16 mouse cellular contexts compared by ENCODE assay signal in the genomic region with DNA sequence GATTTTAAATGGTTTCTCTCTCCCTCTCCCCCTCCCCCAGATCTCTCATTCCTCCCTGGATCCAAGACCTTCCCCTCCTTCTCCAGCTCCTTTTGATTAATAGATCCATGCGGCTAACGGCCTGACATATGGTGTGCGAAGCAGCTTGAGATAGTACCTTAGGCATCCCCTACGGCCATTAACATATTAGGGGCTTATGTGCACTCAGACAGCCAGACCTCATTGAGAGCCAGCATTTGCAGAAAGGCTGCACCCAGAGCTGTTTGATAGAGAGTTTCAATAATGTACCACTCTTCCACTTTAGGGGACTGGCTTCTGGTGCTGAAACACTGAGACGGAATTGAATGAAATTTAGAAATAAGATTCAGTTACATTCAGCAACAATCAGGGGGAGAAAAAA. TPM values are rescaled to one million over a fixed set of nuclear protein-coding genes. Genes with fewer than 3 reads are reported as not detected.
A peak's percentile ranks its signal among the peaks of the same experiment; 100 is the strongest.
DNase-seq lines count a peak whose midpoint lies in the region; ATAC-seq lines count a peak whose summit lies in the region.
"Had no signal": no experiment of that assay in that cellular context is flagged by ENCODE, and none has a peak within 500 bp of the region (broad histone marks: within the 10 kb centered on the region; RNA-seq: fewer than 3 reads in every experiment).

No protein-coding gene starts in this region.

- no peak overlapping the region for H3K4me2 ChIP-seq in forebrain, embryonic 14.5 days (ENCODE audit: low read length)
- no peak overlapping the region for H3K4me2 ChIP-seq in hindbrain, embryonic 16.5 days (ENCODE audit: low read length)
- H3K4me2 ChIP-seq in midbrain, embryonic 16.5 days (ENCODE audit: low read length) = peak overlapping the region; percentile 12; the same call in 1 of the 2 replicates
- H3K4me2 ChIP-seq: heart, embryonic 13.5 days; kidney, embryonic 15.5 days; liver, embryonic 13.5 days had no signal

- H3K9ac ChIP-seq in forebrain, embryonic 14.5 days (ENCODE audit: low read length) = no peak overlapping the region
- H3K9ac ChIP-seq in hindbrain, embryonic 16.5 days (ENCODE audit: low read depth, low read length) = no peak overlapping the region
- H3K9ac ChIP-seq in midbrain, embryonic 16.5 days (ENCODE audit: low read depth, low read length) = no peak overlapping the region
- H3K9ac ChIP-seq: heart, embryonic 13.5 days; kidney, embryonic 15.5 days; liver, embryonic 13.5 days had no signal

- H3K27ac ChIP-seq in forebrain, embryonic 14.5 days (ENCODE audit: low read depth, low read length) = no peak overlapping the region
- H3K27ac ChIP-seq in hindbrain, embryonic 16.5 days (ENCODE audit: low read depth, low read length) = no peak overlapping the region
- H3K27ac ChIP-seq in midbrain, embryonic 16.5 days (ENCODE audit: low read length) = peak overlapping the region; percentile 50; the same call in 1 of the 2 replicates
- H3K27ac ChIP-seq: heart, embryonic 13.5 days; kidney, embryonic 15.5 days; liver, embryonic 13.5 days had no signal

- H3K36me3 ChIP-seq in forebrain, embryonic 14.5 days (ENCODE audit: control insufficient read depth, insufficient read depth, low read length) = no peaks in the 10 kb centered on the region
- H3K36me3 ChIP-seq in hindbrain, embryonic 16.5 days (ENCODE audit: control insufficient read depth, insufficient read depth, low read length) = no peaks in the 10 kb centered on the region
- H3K36me3 ChIP-seq in midbrain, embryonic 16.5 days (ENCODE audit: control insufficient read depth, insufficient read depth, low read length) = no peaks in the 10 kb centered on the region
- H3K36me3 ChIP-seq: heart, embryonic 13.5 days; kidney, embryonic 15.5 days; liver, embryonic 13.5 days had no signal

- no peaks in the 10 kb centered on the region for H3K9me3 ChIP-seq in forebrain, embryonic 14.5 days (replicated peaks; ENCODE audit: control insufficient read depth, low read length)
- H3K9me3 ChIP-seq in hindbrain, embryonic 16.5 days (ENCODE audit: control insufficient read depth, low read length) = no peaks in the 10 kb centered on the region
- H3K9me3 ChIP-seq in midbrain, embryonic 16.5 days (replicated peaks; ENCODE audit: control insufficient read depth, low read length, poor library complexity, severe bottlenecking) = no peaks in the 10 kb centered on the region
- H3K9me3 ChIP-seq: heart, embryonic 13.5 days; kidney, embryonic 15.5 days; liver, embryonic 13.5 days had no signal

- WGBS in forebrain, embryonic 14.5 days = 0% methylated on average over 5 of the region's 5 CpGs
- WGBS in hindbrain, embryonic 16.5 days = 5% methylated on average over 5 of the region's 5 CpGs
- WGBS in midbrain, embryonic 16.5 days = 3% methylated on average over 5 of the region's 5 CpGs

- no peak overlapping the region for H3K4me3 ChIP-seq in forebrain, embryonic 14.5 days (ENCODE audit: low read depth, low read length)
- no peak overlapping the region for H3K4me3 ChIP-seq in hindbrain, embryonic 16.5 days (ENCODE audit: low read length)
- no peak overlapping the region for H3K4me3 ChIP-seq in midbrain, embryonic 16.5 days (ENCODE audit: low read depth, low read length)
- H3K4me3 ChIP-seq: heart, embryonic 13.5 days; kidney, embryonic 15.5 days; liver, embryonic 13.5 days had no signal

- peaks cover 6% of the 10 kb centered on the region for H3K4me1 ChIP-seq in forebrain, embryonic 14.5 days (ENCODE audit: control insufficient read depth, insufficient read depth, low read length)
- peaks cover 4% of the 10 kb centered on the region; the same call in 1 of the 2 replicates for H3K4me1 ChIP-seq in hindbrain, embryonic 16.5 days (ENCODE audit: control insufficient read depth, insufficient read depth, low read depth, low read length)
- peaks cover 5% of the 10 kb centered on the region for H3K4me1 ChIP-seq in midbrain, embryonic 16.5 days (ENCODE audit: control insufficient read depth, insufficient read depth, low read length)
- H3K4me1 ChIP-seq: liver, embryonic 13.5 days had no signal

- peak; percentile 51; the same call in 1 of the 2 replicates for ATAC-seq in forebrain, embryonic 14.5 days
- peak; percentile 68 for ATAC-seq in hindbrain, embryonic 16.5 days
- ATAC-seq in midbrain, embryonic 16.5 days = peak; percentile 36; the same call in 1 of the 2 replicates
- ATAC-seq: lung, postnatal 0 days had no signal

- H3K27me3 ChIP-seq in forebrain, embryonic 14.5 days (replicated peaks; ENCODE audit: control insufficient read depth, insufficient read depth, low read length) = peaks cover 61% of the 10 kb centered on the region
- peaks cover 31% of the 10 kb centered on the region for H3K27me3 ChIP-seq in hindbrain, embryonic 16.5 days (replicated peaks; ENCODE audit: control insufficient read depth, insufficient read depth, low read length)
- H3K27me3 ChIP-seq in midbrain, embryonic 16.5 days (ENCODE audit: control insufficient read depth, insufficient read depth, low read depth, low read length) = peaks cover 14% of the 10 kb centered on the region

- peak; percentile 61 for DNase-seq in embryo, embryonic 10.5 days (ENCODE audit: low spot score)
- peak; percentile 55 for DNase-seq in forebrain, embryonic 14.5 days (ENCODE audit: low spot score)
- no peak for DNase-seq in layer of hippocampus, adult 8-10 months (ENCODE audit: low spot score in 2 of 2)
- DNase-seq in lung, postnatal 10 days = no peak
- DNase-seq in gastrocnemius, adult 18-20 months (ENCODE audit: low spot score) = no peak
- DNase-seq in cerebellum, adult 9-10 months = no peak
- DNase-seq: cerebellum, adult 2 months; gastrocnemius, postnatal 14 days; left cerebral cortex, postnatal 4 days; liver, embryonic 13.5 days had no signal

RNA-seq across cellular contexts. Expression of a gene that starts 10.8 kb away (rescaled TPM):
- 1.4 and 3.0 TPM in 2 replicates for polyA plus RNA-seq in forebrain, embryonic 14.5 days (2014; fragmentation: Nextera tagmentation; extraction: Ambion mirVana)
- polyA plus RNA-seq in hindbrain, embryonic 16.5 days (2015; fragmentation: Nextera tagmentation; extraction: Ambion mirVana) = 33.4 and 34.8 TPM in 2 replicates
- polyA plus RNA-seq in midbrain, embryonic 16.5 days (2015; fragmentation: Nextera tagmentation; extraction: Ambion mirVana) = 63.1 and 75.6 TPM in 2 replicates
- total RNA-seq in layer of hippocampus, adult 8-10 months (2022) = under 1 TPM in 1 of 4 experiments, not detected in 3; 0.06 TPM
- 1 to 10 TPM; 1.3 to 1.4 TPM for total RNA-seq in gastrocnemius, adult 18-20 months (2021)
- total RNA-seq: layer of hippocampus, postnatal 14 days had no signal

Comparison
In these comparisons a context has a peak if more than half of its experiments do, and no peak if none do; other contexts are left out.
1. DNase-seq: peak in embryo, embryonic 10.5 days (single experiment) and forebrain, embryonic 14.5 days (single experiment); none in layer of hippocampus, adult 8-10 months (0 of 2), lung, postnatal 10 days (single experiment), gastrocnemius, adult 18-20 months (single experiment) and cerebellum, adult 9-10 months (single experiment).
2. Peak in every context shown above with its lines, with median percentiles within 50 percentile points of each other: ATAC-seq.